Mouse (Mus musculus) Muller cell, postnatal 12 days (primary cell): ENCODE measurements at regions not wholly inside any gene's neighbourhood (a gene's known extent, or its start where the extent isn't known, plus 50 kb on each side); places are given as distances from the start of the nearest gene placed in this dataset.
A peak's percentile ranks its signal among the peaks of the same experiment; 100 is the strongest.

Experiments used
- DNase-seq: peaks from one replicate; pipeline ENCODE4 v3.0.0-alpha.2; 2015; ENCODE audit errors: inconsistent ontology term

- peak; percentile 46 for DNase-seq
Measured at GRCm38 (mm10) chr12:6815775-6816577, 1161.5 kb upstream of the Apob start.

GRCm38 (mm10) chr12:6832933-6833332 lies 1144.5 kb upstream of the Apob start:
- no peak for DNase-seq

GRCm38 (mm10) chr12:6837581-6837980 lies 1139.9 kb upstream of the Apob start:
- peak; percentile 54 for DNase-seq

DNA sequence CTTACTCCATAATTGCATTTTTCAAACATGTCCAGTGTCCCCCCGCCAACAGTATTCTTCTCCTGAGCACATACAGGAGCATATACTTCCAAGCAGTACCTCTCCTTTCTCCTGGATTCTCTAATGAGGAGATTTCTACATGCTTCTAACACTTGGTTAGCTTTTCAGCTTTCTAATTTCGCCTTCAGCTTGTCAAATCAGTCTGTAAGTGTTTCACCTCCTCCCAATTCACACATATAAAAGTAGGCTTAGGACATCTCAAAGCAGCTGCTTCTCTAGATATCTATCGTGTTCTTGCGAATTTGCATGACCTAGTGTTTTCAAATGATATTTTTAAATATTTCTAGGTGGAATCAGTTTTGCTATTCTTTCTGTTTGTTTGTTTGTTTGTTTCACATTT lies 1129.0 kb upstream of the Apob start:
- DNase-seq: no peak

DNA sequence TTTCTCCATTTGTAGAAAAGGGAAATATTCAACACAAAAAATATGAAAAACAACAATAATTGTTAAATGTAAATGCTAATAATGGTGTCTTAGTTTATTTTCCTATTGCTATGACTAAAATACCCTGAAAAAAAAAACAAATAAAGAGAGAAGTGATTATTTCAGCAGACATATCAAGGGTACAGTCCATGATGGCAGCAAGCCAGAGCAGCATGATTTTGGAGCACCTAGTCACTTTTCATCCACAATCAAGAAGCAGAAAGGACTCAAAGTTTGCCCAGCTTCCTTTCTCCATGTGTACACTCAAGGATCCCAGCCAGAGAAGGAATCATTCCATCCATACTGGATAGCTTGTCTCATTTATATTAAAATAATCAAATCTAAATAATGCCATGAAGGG lies 1111.5 kb upstream of the Apob start:
- DNase-seq: no peak
